Mouse (Mus musculus) G1E (cell line): Measurements from ENCODE around the gene Adap2. TPM values are rescaled to one million over a fixed set of nuclear protein-coding genes. Genes with fewer than 3 reads are reported as not detected.

Source experiments
- ATAC-seq: 2 replicates; pipeline ENCODE4 v1.8.0; 2016; ENCODE audit warnings: mild to moderate bottlenecking; ENCODE audit not compliant: insufficient number of reproducible peaks, poor library complexity, low FRiP score, severe bottlenecking; ENCODE audit errors: extremely low read depth
- DNase-seq: peaks from one replicate; pipeline ENCODE4 v3.0.0; 2012; ENCODE audit warnings: low spot score
- H3K27me3 ChIP-seq: 2 replicates; pipeline ENCODE4 v1.6.1; 2012; ENCODE audit warnings: mild to moderate bottlenecking, low read length, inconsistent platforms; ENCODE audit not compliant: insufficient read depth
- H3K36me3 ChIP-seq: replicated peaks from 2 replicates; pipeline ENCODE3; 2012; ENCODE audit warnings: mild to moderate bottlenecking, inconsistent platforms
- H3K4me1 ChIP-seq: 2 replicates; pipeline ENCODE4 v1.6.1; 2012; ENCODE audit warnings: low read depth, low read length, inconsistent platforms, mixed read lengths; ENCODE audit not compliant: insufficient read depth
- H3K4me3 ChIP-seq: 2 replicates; pipeline ENCODE4 v1.5.1; 2012; ENCODE audit warnings: low read depth, mild to moderate bottlenecking, inconsistent platforms, low read length, moderate library complexity, mixed read lengths
- H3K9me3 ChIP-seq: replicated peaks from 2 replicates; pipeline ENCODE4 v1.6.1; 2012; ENCODE audit warnings: inconsistent platforms
- CTCF ChIP-seq: IDR thresholded peaks from 2 replicates; pipeline ENCODE4 v1.5.1; 2012; ENCODE audit warnings: low read depth, low read length, inconsistent platforms, mixed read lengths
- GATA1 ChIP-seq: IDR thresholded peaks from 2 replicates; pipeline ENCODE4 v1.6.1; 2012; ENCODE audit warnings: borderline replicate concordance, low read length, inconsistent platforms, mixed read lengths
- GATA2 ChIP-seq: IDR thresholded peaks from 2 replicates; pipeline ENCODE4 v1.6.1; 2012; ENCODE audit warnings: low read depth, low read length, inconsistent platforms, borderline replicate concordance
- POLR2AphosphoS5 ChIP-seq: IDR thresholded peaks from 2 replicates; pipeline ENCODE4 v1.6.1; 2012; ENCODE audit warnings: low read depth, low read length, inconsistent platforms; ENCODE audit not compliant: insufficient replicate concordance
- TAL1 ChIP-seq: conservative IDR thresholded peaks from 2 replicates; pipeline ENCODE4 v1.6.1; 2012; ENCODE audit warnings: low read depth, low read length, inconsistent platforms, mixed read lengths
- polyA plus RNA-seq: library from polyadenylated mRNA; stranded (reverse); fragments of >175 nt; gene quantifications from 2 replicates; pipeline ENCODE4 v1.2.3, GENCODE M21; 2012
- total RNA-seq, 2 experiments: library from RNA; stranded (forward) in 1 of 2; stranded (reverse) in 1 of 2; fragments of 200-1000 nt in 1 of 2; fragments of >200 nt in 1 of 2; fragmentation: Nextera tagmentation in 1 of 2; gene quantifications; 2 replicates each; pipeline ENCODE4 v1.2.3; 2014 to 2017

The Adap2 gene
- not detected in 2 replicates for total RNA-seq (2014; fragmentation: Nextera tagmentation)
- total RNA-seq (2017) = not detected in 2 replicates
- not detected in 2 replicates for polyA plus RNA-seq

DNA sequence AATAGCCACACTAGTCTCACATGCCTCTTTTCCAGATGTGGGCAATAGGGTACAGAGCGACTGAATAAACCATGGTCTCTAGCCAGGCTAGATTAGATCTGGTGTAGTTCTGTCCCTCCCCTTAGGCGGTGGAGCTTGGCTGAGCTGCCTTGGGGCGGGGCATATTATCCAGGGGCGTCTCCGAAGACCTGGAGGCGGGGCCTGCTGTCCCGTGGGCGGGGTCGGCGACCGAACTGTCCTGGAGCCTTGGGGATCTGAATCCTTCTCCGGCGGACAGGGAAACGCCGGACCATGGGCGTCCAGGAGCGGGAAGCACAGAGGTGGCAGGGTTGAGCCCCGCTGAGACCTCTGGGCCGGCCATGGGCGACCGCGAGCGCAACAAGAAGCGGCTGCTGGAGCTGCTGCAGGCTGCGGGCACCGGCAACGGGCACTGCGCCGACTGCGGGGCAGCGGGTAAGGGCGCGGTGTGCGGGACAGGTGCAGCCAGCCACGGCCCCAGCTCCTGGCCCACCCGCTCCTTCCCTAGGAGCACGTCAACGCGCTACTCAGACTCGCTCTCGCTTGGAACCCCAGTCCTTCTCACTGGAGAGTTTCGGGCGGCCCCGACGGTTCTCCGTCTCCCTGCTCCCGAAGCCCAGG lies at the start of gene Adap2:
Gene Adap2 (plus strand): TSS at position 249 of the 639 bp plus-strand sequence.
- peaks cover 8% of the 10 kb centered on the region for H3K9me3 ChIP-seq
- peak within 1 kb of the TSS; percentile 71 for H3K4me3 ChIP-seq
- no peaks in the 10 kb centered on the region for H3K36me3 ChIP-seq
- peaks cover 68% of the 10 kb centered on the region for H3K27me3 ChIP-seq
- peak; percentile 54 for ATAC-seq
- H3K4me1 ChIP-seq = peaks cover 13% of the 10 kb centered on the region
- TF ChIP-seq TAL1 = no peak
- TF ChIP-seq GATA1 = no peak
- TF ChIP-seq POLR2AphosphoS5 = no peak
- TF ChIP-seq GATA2 = no peak
- no peak for TF ChIP-seq CTCF
- peak; percentile 52 for DNase-seq

DNA sequence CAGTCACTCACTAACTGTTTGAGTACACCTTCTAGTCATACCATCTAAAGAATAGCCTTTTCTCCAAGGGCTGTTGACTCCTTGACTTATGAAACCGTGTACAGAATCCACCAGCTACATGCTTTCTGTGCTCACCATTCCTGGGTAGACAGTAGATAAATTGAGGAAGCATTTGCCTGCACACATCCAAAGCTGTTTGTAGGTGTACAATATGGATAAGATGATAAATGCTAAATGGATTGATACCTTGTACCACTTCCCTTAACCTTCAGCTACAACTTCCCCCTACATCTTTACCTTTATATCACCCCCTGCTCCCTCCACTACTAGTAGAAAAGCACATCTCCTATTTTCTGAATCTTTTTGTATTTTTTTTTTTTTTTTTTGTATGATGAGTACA lies 49.5 kb upstream of the Adap2 start:
- Histone ChIP-seq H3K4me1 (peaks cover 33% of the 10 kb centered on the region), H3K9me3 (no peaks in the 10 kb centered on the region), H3K4me3 (no peak overlapping the region), H3K27me3 (no peaks in the 10 kb centered on the region), H3K36me3 (peaks cover 84% of the 10 kb centered on the region)
- no peak for ATAC-seq
- DNase-seq = no peak
- no peak for TF ChIP-seq CTCF
- TF ChIP-seq GATA2 = no peak
- TF ChIP-seq POLR2AphosphoS5 = no peak
- TF ChIP-seq GATA1 = no peak
- no peak for TF ChIP-seq TAL1

DNA sequence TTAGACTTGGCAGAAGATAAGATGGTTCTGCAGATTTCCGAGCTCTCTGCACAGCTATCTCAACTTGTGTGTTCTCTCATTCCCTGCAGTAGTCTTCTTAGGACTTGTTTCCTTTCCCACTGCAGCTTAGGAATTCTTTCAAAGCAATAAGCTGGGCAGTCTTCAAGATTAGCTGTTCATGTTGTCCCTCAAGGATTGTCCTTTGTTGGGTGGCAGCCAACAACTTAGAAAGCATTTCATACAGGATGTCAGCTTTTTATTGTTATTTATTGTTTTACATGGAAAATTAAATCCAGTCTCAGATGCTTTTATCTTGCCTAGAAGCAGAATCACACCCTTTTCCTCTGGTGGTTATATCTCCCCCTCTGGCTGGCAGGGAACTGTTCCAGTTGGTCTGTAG lies 37.5 kb upstream of the Adap2 start:
- TF ChIP-seq CTCF = no peak
- no peak for TF ChIP-seq GATA1
- no peak for TF ChIP-seq POLR2AphosphoS5
- no peak for TF ChIP-seq GATA2
- TF ChIP-seq TAL1 = no peak
- Histone ChIP-seq H3K36me3 (peaks cover 91% of the 10 kb centered on the region), H3K4me1 (no peaks in the 10 kb centered on the region; the same call in 1 of the 2 replicates), H3K4me3 (no peak overlapping the region), H3K27me3 (no peaks in the 10 kb centered on the region), H3K9me3 (no peaks in the 10 kb centered on the region)
- DNase-seq = no peak
- ATAC-seq = no peak

DNA sequence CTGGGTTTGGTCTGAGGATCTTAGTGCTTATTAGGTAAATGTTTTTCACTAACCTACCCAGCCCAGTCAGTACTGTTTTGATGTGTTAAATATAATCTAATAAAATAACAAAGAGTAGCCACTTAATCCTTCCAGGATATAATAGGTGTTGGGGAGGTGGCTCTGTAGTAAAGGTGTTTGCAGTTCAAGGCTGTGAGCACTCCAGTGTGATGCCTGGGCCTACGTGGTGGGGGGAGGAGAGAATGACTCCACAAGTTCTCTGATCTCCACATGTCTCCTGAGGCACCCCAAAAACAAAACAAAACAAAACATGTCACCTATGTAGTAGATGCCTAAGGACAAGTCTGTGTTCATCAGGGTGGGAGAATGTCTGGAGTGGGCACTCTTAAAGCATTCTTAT lies 21.9 kb upstream of the Adap2 start:
- H3K27me3 ChIP-seq = no peaks in the 10 kb centered on the region
- no peak overlapping the region for H3K4me3 ChIP-seq
- H3K36me3 ChIP-seq = peaks cover 86% of the 10 kb centered on the region
- peaks cover 9% of the 10 kb centered on the region for H3K4me1 ChIP-seq
- ATAC-seq (no peak), DNase-seq (no peak)
- TF ChIP-seq GATA1 (no peak), GATA2 (no peak), CTCF (no peak), TAL1 (no peak), POLR2AphosphoS5 (no peak)
- no peaks in the 10 kb centered on the region for H3K9me3 ChIP-seq

DNA sequence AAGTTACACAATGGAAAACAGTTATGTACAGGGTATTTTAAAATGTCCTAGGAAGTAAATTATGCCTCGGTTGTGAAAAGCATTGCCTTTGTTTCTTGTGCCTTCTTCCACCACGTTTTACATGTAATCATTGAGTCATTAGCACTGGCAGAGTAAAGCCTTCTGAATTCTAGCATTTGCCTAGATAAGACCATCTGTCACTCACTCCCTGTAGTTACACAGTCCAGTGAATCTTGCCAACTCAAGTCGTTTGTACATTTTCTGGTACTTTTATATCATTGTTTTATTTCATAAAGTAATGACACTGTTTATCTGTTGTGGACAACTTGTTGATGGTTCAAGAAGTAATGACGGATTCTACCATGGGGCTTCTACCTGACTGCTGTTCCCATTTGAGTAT lies 19.2 kb upstream of the Adap2 start:
- H3K4me1 ChIP-seq = peaks cover 25% of the 10 kb centered on the region
- H3K4me3 ChIP-seq = no peak overlapping the region
- DNase-seq (no peak), ATAC-seq (no peak)
- H3K27me3 ChIP-seq = no peaks in the 10 kb centered on the region
- no peaks in the 10 kb centered on the region for H3K9me3 ChIP-seq
- TF ChIP-seq GATA1 = no peak
- no peak for TF ChIP-seq GATA2
- peaks cover 89% of the 10 kb centered on the region for H3K36me3 ChIP-seq

DNA sequence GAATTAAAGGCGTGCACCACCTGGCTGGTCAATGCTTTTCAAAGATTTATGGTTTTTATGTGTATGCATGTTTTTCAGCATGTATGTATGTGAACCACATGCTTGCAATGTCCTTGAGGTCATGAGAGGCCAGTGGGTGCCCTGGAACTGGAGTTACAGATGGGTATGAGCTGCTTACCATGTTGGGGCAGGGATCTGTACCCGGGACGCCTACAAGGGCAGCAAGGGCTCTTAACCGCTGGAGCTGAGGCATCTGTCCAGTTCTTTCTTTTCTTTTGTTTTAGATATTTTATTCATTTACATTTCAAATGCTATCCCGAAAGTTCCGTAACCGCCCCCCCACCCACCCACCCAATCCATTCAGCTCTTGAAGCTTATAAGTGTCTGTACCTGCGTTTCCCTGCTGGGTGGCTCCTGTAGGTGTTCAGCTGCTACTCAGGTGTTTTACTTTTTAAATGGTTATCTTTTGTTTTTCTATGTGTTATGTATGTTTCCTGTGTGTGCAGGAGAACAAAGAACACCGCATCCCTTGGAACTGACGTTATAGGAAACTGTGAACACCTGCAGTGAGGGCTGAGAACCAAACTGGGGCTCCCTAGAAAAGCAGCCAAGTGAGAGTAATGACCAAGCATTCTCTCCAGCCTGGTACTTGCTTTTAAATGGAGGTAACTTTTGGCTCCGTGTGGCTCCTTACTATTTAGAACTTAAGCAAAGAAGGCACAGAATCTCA lies 17.8 kb upstream of the Adap2 start:
- DNase-seq (no peak), ATAC-seq (no peak)
- Histone ChIP-seq H3K4me3 (no peak overlapping the region), H3K4me1 (peaks cover 38% of the 10 kb centered on the region), H3K9me3 (no peaks in the 10 kb centered on the region), H3K27me3 (no peaks in the 10 kb centered on the region), H3K36me3 (peaks cover 84% of the 10 kb centered on the region)
- no peak for TF ChIP-seq GATA2
- TF ChIP-seq POLR2AphosphoS5 = no peak
- TF ChIP-seq TAL1 = no peak
- TF ChIP-seq CTCF = no peak
- no peak for TF ChIP-seq GATA1

DNA sequence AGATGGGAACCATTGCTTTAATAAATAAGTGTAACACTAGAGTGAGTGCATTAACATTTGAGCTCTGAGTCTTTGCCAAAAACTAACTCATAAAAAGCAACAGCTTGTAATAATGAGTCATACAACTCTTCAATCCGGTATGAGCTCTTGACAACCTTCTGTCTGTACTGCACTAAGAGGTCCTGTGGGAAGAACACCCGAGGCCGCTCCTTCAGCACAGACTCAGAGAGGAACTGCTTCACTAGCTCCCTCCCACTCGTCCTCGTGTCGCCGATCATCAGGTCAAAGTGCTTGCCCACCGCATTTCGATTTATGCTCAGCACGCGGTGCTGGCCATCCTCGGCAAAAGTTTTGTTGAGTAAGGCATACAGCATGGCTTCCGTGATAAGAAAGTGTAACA lies 17.1 kb upstream of the Adap2 start:
- no peaks in the 10 kb centered on the region for H3K27me3 ChIP-seq
- ATAC-seq (no peak), DNase-seq (no peak)
- H3K4me3 ChIP-seq = no peak overlapping the region
- peaks cover 38% of the 10 kb centered on the region for H3K4me1 ChIP-seq
- H3K36me3 ChIP-seq = peaks cover 78% of the 10 kb centered on the region
- no peak for TF ChIP-seq GATA1
- TF ChIP-seq CTCF = no peak
- TF ChIP-seq POLR2AphosphoS5 = no peak
- TF ChIP-seq GATA2 = no peak
- no peak for TF ChIP-seq TAL1
- no peaks in the 10 kb centered on the region for H3K9me3 ChIP-seq
